Mouse (Mus musculus): Measurements from ENCODE around the gene Catsper4.

The Catsper4 gene

DNA sequence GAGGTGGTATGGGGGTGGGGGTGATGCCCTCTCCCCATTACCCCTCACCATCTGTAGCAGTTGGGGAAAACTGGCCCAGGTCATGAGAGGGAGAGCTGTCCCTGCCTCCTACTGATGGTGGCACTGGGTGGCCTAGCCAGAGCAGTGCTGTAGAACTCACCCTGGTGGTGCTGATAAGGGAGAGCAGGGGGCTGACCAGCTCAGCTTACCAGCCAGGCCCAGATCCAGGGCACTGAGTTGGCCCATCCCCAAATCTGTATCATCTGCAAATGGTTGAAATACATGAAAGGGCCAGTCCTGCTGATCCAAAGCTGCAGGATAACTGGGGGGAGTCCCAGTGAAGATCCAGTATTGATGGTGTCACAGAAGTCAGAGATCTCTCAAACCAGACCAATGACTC, 45.4 kb downstream of the Catsper4 start:
- DNase-seq (ENCODE audit: low spot score in 2 of 2): no peak

- DNase-seq (ENCODE audit: low spot score in 2 of 2): no peak
These were observed 46.1 kb downstream of the Catsper4 start for GRCm38 (mm10) chr4:134181112-134181511.

GRCm38 (mm10) chr4:134172391-134172790, 54.8 kb downstream of the Catsper4 start:
- no peak for DNase-seq (ENCODE audit: low spot score in 2 of 2)

DNA sequence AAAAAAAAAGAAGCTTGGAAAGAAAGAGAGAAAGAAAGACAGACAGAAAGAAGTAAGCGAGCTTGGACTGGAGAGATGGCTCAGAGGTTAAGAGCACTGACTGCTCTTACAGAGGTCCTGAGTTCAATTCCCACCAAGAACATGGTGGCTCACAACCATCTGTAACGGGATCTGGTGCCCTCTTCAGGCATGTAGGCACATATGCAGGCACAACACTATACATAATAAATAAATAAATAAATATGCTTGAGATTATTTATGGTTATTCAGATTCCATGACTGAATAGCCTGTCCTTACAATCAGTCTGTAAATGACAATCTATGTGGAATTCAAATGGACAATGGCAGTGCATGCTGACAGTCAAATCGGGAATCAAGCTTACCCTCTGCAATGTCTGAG, 60.3 kb downstream of the Catsper4 start:
- no peak for DNase-seq (ENCODE audit: low spot score in 2 of 2)

- DNase-seq (ENCODE audit: low spot score in 2 of 2): no peak
These were observed 61.4 kb downstream of the Catsper4 start for GRCm38 (mm10) chr4:134165548-134166465.

- no peak for DNase-seq (ENCODE audit: low spot score in 2 of 2)
These were observed 62.2 kb downstream of the Catsper4 start for GRCm38 (mm10) chr4:134165024-134165423.

DNA sequence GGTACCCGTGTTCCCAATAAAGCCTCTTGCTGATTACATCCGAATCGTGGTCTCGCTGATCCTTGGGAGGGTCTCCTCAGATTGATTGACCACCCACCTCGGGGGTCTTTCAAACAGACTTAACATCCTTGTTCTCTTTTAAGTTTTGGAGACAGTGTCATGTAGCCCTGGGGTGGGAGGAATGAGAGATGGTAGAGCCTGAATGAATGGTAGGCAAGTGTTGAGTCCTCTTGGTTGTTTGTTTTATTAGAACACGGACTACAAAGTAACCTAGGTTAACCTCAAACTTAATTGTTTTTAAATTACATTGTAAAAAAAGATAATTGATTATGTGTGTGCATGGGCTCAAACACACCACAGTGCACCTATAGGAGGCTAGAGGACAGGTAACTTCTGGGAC, 62.6 kb downstream of the Catsper4 start:
- DNase-seq (ENCODE audit: low spot score in 2 of 2): no peak
